Mouse (Mus musculus) E14TG2a.4 (cell line): Measurements from ENCODE around the gene Zfp428.

Experiments used
- CTCF ChIP-seq: conservative IDR thresholded peaks from 2 replicates; pipeline ENCODE4 v1.5.1; 2014; ENCODE audit warnings: low read length
- NANOG ChIP-seq: IDR thresholded peaks from 2 replicates; pipeline ENCODE4 v1.6.1; 2014; ENCODE audit warnings: borderline replicate concordance, low read length, mixed read lengths

GRCm38 (mm10) chr7:24480986-24481473, 25.8 kb upstream of the Zfp428 start:
- no peak for TF ChIP-seq CTCF
- TF ChIP-seq NANOG, result no peak
